In the genomic region with DNA sequence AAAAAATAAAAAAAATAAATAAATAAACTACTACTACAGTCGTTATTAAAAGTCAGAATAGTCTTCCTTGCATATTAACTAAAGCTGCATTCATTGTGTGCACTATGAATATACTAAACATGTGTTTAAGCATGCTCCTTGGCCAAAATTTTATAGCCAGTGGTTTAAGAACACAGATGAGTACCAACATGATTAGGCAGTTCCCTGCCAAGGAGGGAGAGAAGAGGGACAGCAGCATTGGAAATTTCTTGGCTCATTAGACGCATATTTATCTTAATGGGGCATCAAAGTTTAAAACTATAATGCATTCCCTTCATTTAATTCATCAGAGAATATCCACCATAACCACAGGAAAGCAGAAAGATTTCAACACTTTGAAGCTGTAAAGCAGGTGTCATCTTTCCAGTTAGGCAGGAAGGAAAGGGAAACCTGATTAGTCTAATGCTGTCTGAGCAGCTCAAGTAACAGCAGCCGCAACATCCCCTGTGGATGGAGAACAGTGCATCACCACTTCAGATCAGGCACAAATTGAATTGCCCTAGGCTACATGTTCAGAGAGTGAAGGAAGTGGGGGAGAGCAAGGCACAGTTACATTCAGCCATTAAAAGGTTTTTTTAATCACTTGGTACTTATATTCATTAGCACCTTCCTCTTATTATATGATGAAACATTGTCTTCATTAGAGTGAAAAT, we compare ENCODE assay signal across 17 mouse cellular contexts.
DNase-seq lines count a peak whose midpoint lies in the region; ATAC-seq and TF ChIP-seq lines count a peak whose summit lies in the region.
"Had no signal": no experiment of that assay in that cellular context is flagged by ENCODE, and none has a peak within 500 bp of the region (broad histone marks: within the 10 kb centered on the region; RNA-seq: fewer than 3 reads in every experiment).

No protein-coding gene starts in this region.

- no peaks in the 10 kb centered on the region for H3K4me1 ChIP-seq in forebrain, embryonic 11.5 days (replicated peaks; ENCODE audit: control insufficient read depth, insufficient read depth, low read length)
- H3K4me1 ChIP-seq in forebrain, postnatal 0 days (ENCODE audit: insufficient read depth): no peaks in the 10 kb centered on the region
- peaks cover 5% of the 10 kb centered on the region for H3K4me1 ChIP-seq in midbrain, embryonic 15.5 days
- H3K4me1 ChIP-seq: heart, embryonic 10.5 days; limb, embryonic 15.5 days had no signal

- peak; percentile 78 for ATAC-seq in forebrain, embryonic 11.5 days (replicated peaks; ENCODE audit: low FRiP score)
- ATAC-seq in forebrain, postnatal 0 days: no peak
- peak; percentile 96 for ATAC-seq in midbrain, embryonic 15.5 days (replicated peaks)
- ATAC-seq in granulocyte monocyte progenitor cell, adult 5-6 weeks (replicated peaks; ENCODE audit: poor library complexity, severe bottlenecking): no peak

- no peaks in the 10 kb centered on the region for H3K36me3 ChIP-seq in forebrain, embryonic 11.5 days (ENCODE audit: control insufficient read depth, insufficient read depth, low read length)
- H3K36me3 ChIP-seq in forebrain, postnatal 0 days (ENCODE audit: insufficient read depth): no peaks in the 10 kb centered on the region
- H3K36me3 ChIP-seq in midbrain, embryonic 15.5 days (replicated peaks): no peaks in the 10 kb centered on the region
- H3K36me3 ChIP-seq: heart, embryonic 10.5 days; limb, embryonic 15.5 days had no signal

- H3K27ac ChIP-seq in forebrain, embryonic 11.5 days (ENCODE audit: low read depth, low read length): no peak overlapping the region
- H3K27ac ChIP-seq in forebrain, postnatal 0 days (ENCODE audit: low read depth, low read length): no peak overlapping the region
- H3K27ac ChIP-seq in midbrain, embryonic 15.5 days: no peak overlapping the region
- H3K27ac ChIP-seq: gastrocnemius, adult 2 months; heart, embryonic 10.5 days; layer of hippocampus, adult 2 months; limb, embryonic 15.5 days had no signal

- no peak for TF ChIP-seq CTCF in forebrain, postnatal 0 days (IDR thresholded peaks at IDR 0.05; ENCODE audit: low read depth)

- DNase-seq in forebrain, embryonic 11.5 days (ENCODE audit: low spot score): no peak
- DNase-seq in forebrain, postnatal 0 days: no peak
- peak; percentile 44 for DNase-seq in embryo, embryonic 11 days
- peak; percentile 56 for DNase-seq in gonadal fat pad, adult 2 months (ENCODE audit: low read depth)
- DNase-seq in frontal cortex, postnatal 14 days (ENCODE audit: low spot score in 2 of 2): no peak
- DNase-seq in thymus, postnatal 10 days (ENCODE audit: low spot score in 2 of 2): no peak
- DNase-seq: adrenal gland, adult 2 months; cerebellum, postnatal 14 days; gastrocnemius, adult 2 months; heart, postnatal 36 days; kidney, adult 18-20 months; lung, embryonic 14.5 days had no signal

- no peaks in the 10 kb centered on the region for H3K27me3 ChIP-seq in forebrain, embryonic 11.5 days (ENCODE audit: control insufficient read depth, insufficient read depth, low read length)
- H3K27me3 ChIP-seq in forebrain, postnatal 0 days (ENCODE audit: insufficient read depth, low read length): no peaks in the 10 kb centered on the region
- no peaks in the 10 kb centered on the region for H3K27me3 ChIP-seq in midbrain, embryonic 15.5 days (replicated peaks)
- H3K27me3 ChIP-seq: limb, embryonic 15.5 days had no signal

- no peak overlapping the region for H3K4me2 ChIP-seq in forebrain, embryonic 11.5 days (ENCODE audit: low read depth, low read length, severe bottlenecking)
- H3K4me2 ChIP-seq in forebrain, postnatal 0 days (ENCODE audit: low read depth): no peak overlapping the region
- H3K4me2 ChIP-seq in midbrain, embryonic 15.5 days: no peak overlapping the region
- H3K4me2 ChIP-seq: limb, embryonic 15.5 days; lung, embryonic 14.5 days had no signal

- 54% methylated on average over 3 of the region's 3 CpGs for WGBS in forebrain, embryonic 11.5 days
- WGBS in forebrain, postnatal 0 days: 45% methylated on average over 3 of the region's 3 CpGs
- WGBS in midbrain, embryonic 15.5 days: 46% methylated on average over 3 of the region's 3 CpGs

- H3K4me3 ChIP-seq in forebrain, embryonic 11.5 days (ENCODE audit: low read depth, low read length): no peak overlapping the region
- no peak overlapping the region for H3K4me3 ChIP-seq in forebrain, postnatal 0 days (ENCODE audit: low read depth, low read length)
- H3K4me3 ChIP-seq in midbrain, embryonic 15.5 days: no peak overlapping the region
- H3K4me3 ChIP-seq: gastrocnemius, adult 2 months; heart, embryonic 10.5 days; layer of hippocampus, adult 2 months; limb, embryonic 15.5 days had no signal

- H3K9me3 ChIP-seq in forebrain, embryonic 11.5 days (ENCODE audit: control insufficient read depth, low read length): no peaks in the 10 kb centered on the region
- no peaks in the 10 kb centered on the region for H3K9me3 ChIP-seq in forebrain, postnatal 0 days (ENCODE audit: low read length)
- no peaks in the 10 kb centered on the region for H3K9me3 ChIP-seq in midbrain, embryonic 15.5 days
- H3K9me3 ChIP-seq: heart, embryonic 10.5 days; limb, embryonic 15.5 days had no signal

- H3K9ac ChIP-seq in forebrain, embryonic 11.5 days (ENCODE audit: low read length): no peak overlapping the region
- H3K9ac ChIP-seq in forebrain, postnatal 0 days: no peak overlapping the region
- H3K9ac ChIP-seq in midbrain, embryonic 15.5 days: no peak overlapping the region
- H3K9ac ChIP-seq: limb, embryonic 15.5 days; lung, embryonic 14.5 days had no signal

Comparison
In these comparisons a context has a peak if more than half of its experiments do, and no peak if none do; other contexts are left out.
1. ATAC-seq: peak in forebrain, embryonic 11.5 days (single experiment) and midbrain, embryonic 15.5 days (single experiment); none in forebrain, postnatal 0 days (single experiment) and granulocyte monocyte progenitor cell, adult 5-6 weeks (single experiment).
2. DNase-seq: peak in embryo, embryonic 11 days (single experiment) and gonadal fat pad, adult 2 months (single experiment); none in forebrain, embryonic 11.5 days (single experiment), forebrain, postnatal 0 days (single experiment), frontal cortex, postnatal 14 days (0 of 2) and thymus, postnatal 10 days (0 of 2).